Mouse (Mus musculus): ENCODE measurements at regions not wholly inside any gene's neighbourhood (a gene's known extent, or its start where the extent isn't known, plus 50 kb on each side); places are given as distances from the start of the nearest gene placed in this dataset.

DNA sequence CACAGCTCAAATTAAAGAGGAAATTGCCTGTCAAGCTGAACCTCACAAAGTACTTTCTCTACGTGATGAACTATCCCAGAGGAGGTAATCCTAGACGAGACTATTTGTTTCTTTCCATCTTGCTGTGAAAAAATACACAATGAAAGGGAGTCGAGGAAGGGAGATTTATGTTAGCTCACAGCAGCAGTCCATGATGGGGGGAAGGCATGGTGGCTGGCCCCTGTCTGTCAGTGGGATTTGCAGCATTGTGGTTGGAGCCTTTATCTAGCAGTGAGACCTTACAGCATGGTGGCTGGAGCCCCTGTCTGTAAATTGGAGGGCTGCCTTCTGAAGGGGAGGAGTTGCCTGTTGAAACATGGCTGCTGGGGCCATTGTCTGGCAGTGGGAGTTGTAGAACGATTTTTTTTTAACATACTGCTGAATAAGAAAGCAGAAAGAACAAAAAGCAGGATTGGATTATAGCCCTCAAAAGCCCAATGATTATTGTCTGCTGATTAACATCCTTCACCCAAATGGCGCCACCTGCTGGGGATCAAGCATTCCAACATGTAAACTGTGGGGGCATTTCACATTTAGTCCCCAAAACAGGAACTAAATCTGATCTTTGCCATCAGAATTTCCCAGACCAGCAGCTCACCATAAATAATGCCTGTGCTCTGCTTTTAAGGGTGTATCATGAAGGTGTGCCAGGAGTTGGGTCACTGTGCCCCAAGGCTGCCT, 54.0 kb upstream of the Ripor2 start:
- Histone ChIP-seq H3K4me3 (replicated peaks) (peak overlapping the region; percentile 17), H3K27me3 (replicated peaks) (no peaks in the 10 kb centered on the region), H3K36me3 (replicated peaks; ENCODE audit: low read length) (peaks cover 68% of the 10 kb centered on the region), H3K9me3 (no peaks in the 10 kb centered on the region), H3K4me1 (peaks cover 61% of the 10 kb centered on the region)
- TF ChIP-seq GATA1 (IDR thresholded peaks at IDR 0.05; ENCODE audit: borderline replicate concordance, low read length) (no peak), FLI1 (IDR thresholded peaks at IDR 0.05; ENCODE audit: low read length) (no peak)

All from megakaryocyte, embryonic 14.5 days (primary cell).